Mouse (Mus musculus): ENCODE measurements around the gene Anks6. TPM values are rescaled to one million over a fixed set of nuclear protein-coding genes. Genes with fewer than 3 reads are reported as not detected.

Anks6 gene
- polyA plus RNA-seq, 1 experiment from 2014 or later = 7.2 TPM

- Histone ChIP-seq H3K4me3 (ENCODE audit: low read length) (no peak overlapping the region), H3K27ac (ENCODE audit: low read depth, low read length) (no peak overlapping the region), H3K4me2 (replicated peaks; ENCODE audit: low read depth, low read length) (no peak overlapping the region), H3K9me3 (ENCODE audit: control insufficient read depth, low read length) (no peaks in the 10 kb centered on the region), H3K36me3 (ENCODE audit: control insufficient read depth, insufficient read depth, low read length) (peaks cover 17% of the 10 kb centered on the region), H3K4me1 (ENCODE audit: control insufficient read depth, insufficient read depth, low read length) (peaks cover 16% of the 10 kb centered on the region; the same call in 1 of the 2 replicates), H3K27me3 (ENCODE audit: control insufficient read depth, insufficient read depth, low read length) (no peaks in the 10 kb centered on the region), H3K9ac (ENCODE audit: low read depth, low read length) (no peak overlapping the region)
- WGBS = 31% methylated on average over 13 of the region's 13 CpGs
- ATAC-seq (ENCODE audit: low FRiP score, low TSS enrichment) = peak; percentile 50; the same call in 1 of the 2 replicates
These were observed 20.5 kb downstream of the Anks6 start for GRCm38 (mm10) chr4:47036486-47037320.

- Histone ChIP-seq H3K27me3 (ENCODE audit: control insufficient read depth, insufficient read depth, low read length) (no peaks in the 10 kb centered on the region), H3K27ac (ENCODE audit: low read depth, low read length) (no peak overlapping the region), H3K4me2 (replicated peaks; ENCODE audit: low read depth, low read length) (no peak overlapping the region), H3K9me3 (ENCODE audit: control insufficient read depth, low read length) (no peaks in the 10 kb centered on the region), H3K4me1 (ENCODE audit: control insufficient read depth, insufficient read depth, low read length) (peaks cover 16% of the 10 kb centered on the region; the same call in 1 of the 2 replicates), H3K4me3 (ENCODE audit: low read length) (no peak overlapping the region), H3K36me3 (ENCODE audit: control insufficient read depth, insufficient read depth, low read length) (peaks cover 17% of the 10 kb centered on the region), H3K9ac (ENCODE audit: low read depth, low read length) (no peak overlapping the region)
- 69% methylated on average over 14 of the region's 14 CpGs for WGBS
- ATAC-seq (ENCODE audit: low FRiP score, low TSS enrichment) = peak; percentile 46
These were observed 21.7 kb downstream of the Anks6 start for GRCm38 (mm10) chr4:47035536-47035935.

GRCm38 (mm10) chr4:47032171-47032570 is 25.1 kb downstream of the Anks6 start:
- Histone ChIP-seq H3K27ac (ENCODE audit: low read depth, low read length) (no peak overlapping the region), H3K36me3 (ENCODE audit: control insufficient read depth, insufficient read depth, low read length) (peaks cover 2% of the 10 kb centered on the region; the same call in 1 of the 2 replicates), H3K9me3 (ENCODE audit: control insufficient read depth, low read length) (no peaks in the 10 kb centered on the region), H3K4me3 (ENCODE audit: low read length) (no peak overlapping the region), H3K4me2 (replicated peaks; ENCODE audit: low read depth, low read length) (no peak overlapping the region), H3K9ac (ENCODE audit: low read depth, low read length) (no peak overlapping the region), H3K4me1 (ENCODE audit: control insufficient read depth, insufficient read depth, low read length) (peaks cover 16% of the 10 kb centered on the region; the same call in 1 of the 2 replicates), H3K27me3 (ENCODE audit: control insufficient read depth, insufficient read depth, low read length) (no peaks in the 10 kb centered on the region)
- 91% methylated on average over 8 of the region's 8 CpGs for WGBS
- ATAC-seq (ENCODE audit: low FRiP score, low TSS enrichment) = no peak

GRCm38 (mm10) chr4:47028791-47029190 is 28.4 kb downstream of the Anks6 start:
- no peak overlapping the region for H3K9ac ChIP-seq (ENCODE audit: low read depth, low read length)
- no peak overlapping the region for H3K27ac ChIP-seq (ENCODE audit: low read depth, low read length)
- no peaks in the 10 kb centered on the region for H3K27me3 ChIP-seq (ENCODE audit: control insufficient read depth, insufficient read depth, low read length)
- WGBS = 83% methylated on average over 5 of the region's 5 CpGs
- H3K4me2 ChIP-seq (replicated peaks; ENCODE audit: low read depth, low read length) = no peak overlapping the region
- no peaks in the 10 kb centered on the region for H3K4me1 ChIP-seq (ENCODE audit: control insufficient read depth, insufficient read depth, low read length)
- H3K9me3 ChIP-seq (ENCODE audit: control insufficient read depth, low read length) = no peaks in the 10 kb centered on the region
- no peak overlapping the region for H3K4me3 ChIP-seq (ENCODE audit: low read length)
- ATAC-seq (ENCODE audit: low FRiP score, low TSS enrichment) = no peak
- H3K36me3 ChIP-seq (ENCODE audit: control insufficient read depth, insufficient read depth, low read length) = peaks cover 5% of the 10 kb centered on the region; the same call in 1 of the 2 replicates

- no peaks in the 10 kb centered on the region for H3K27me3 ChIP-seq (ENCODE audit: control insufficient read depth, insufficient read depth, low read length)
- no peak for ATAC-seq (ENCODE audit: low FRiP score, low TSS enrichment)
- 78% methylated on average over 6 of the region's 6 CpGs for WGBS
These were observed 33.3 kb downstream of the Anks6 start for GRCm38 (mm10) chr4:47023949-47024348.

GRCm38 (mm10) chr4:47022804-47023603 is 34.2 kb downstream of the Anks6 start:
- no peak overlapping the region for H3K4me2 ChIP-seq (replicated peaks; ENCODE audit: low read depth, low read length)
- H3K36me3 ChIP-seq (ENCODE audit: control insufficient read depth, insufficient read depth, low read length) = peaks cover 5% of the 10 kb centered on the region; the same call in 1 of the 2 replicates
- H3K27me3 ChIP-seq (ENCODE audit: control insufficient read depth, insufficient read depth, low read length) = no peaks in the 10 kb centered on the region
- H3K4me1 ChIP-seq (ENCODE audit: control insufficient read depth, insufficient read depth, low read length) = no peaks in the 10 kb centered on the region
- H3K4me3 ChIP-seq (ENCODE audit: low read length) = no peak overlapping the region
- no peak overlapping the region for H3K27ac ChIP-seq (ENCODE audit: low read depth, low read length)
- no peaks in the 10 kb centered on the region for H3K9me3 ChIP-seq (ENCODE audit: control insufficient read depth, low read length)
- WGBS = 56% methylated on average over 10 of the region's 10 CpGs
- peak; percentile 79 for ATAC-seq (ENCODE audit: low FRiP score, low TSS enrichment)
- no peak overlapping the region; the same call in 1 of the 2 replicates for H3K9ac ChIP-seq (ENCODE audit: low read depth, low read length)

More at GRCm38 (mm10) chr4:47023949-47024348, 33.3 kb downstream of the Anks6 start:
- Histone ChIP-seq H3K4me3 (ENCODE audit: low read length) (no peak overlapping the region), H3K4me1 (ENCODE audit: control insufficient read depth, insufficient read depth, low read length) (no peaks in the 10 kb centered on the region), H3K4me2 (replicated peaks; ENCODE audit: low read depth, low read length) (no peak overlapping the region), H3K27ac (ENCODE audit: low read depth, low read length) (no peak overlapping the region), H3K36me3 (ENCODE audit: control insufficient read depth, insufficient read depth, low read length) (peaks cover 5% of the 10 kb centered on the region; the same call in 1 of the 2 replicates), H3K9ac (ENCODE audit: low read depth, low read length) (no peak overlapping the region), H3K9me3 (ENCODE audit: control insufficient read depth, low read length) (no peaks in the 10 kb centered on the region)

GRCm38 (mm10) chr4:47020563-47020962 is 36.7 kb downstream of the Anks6 start:
- Histone ChIP-seq H3K4me2 (replicated peaks; ENCODE audit: low read depth, low read length) (no peak overlapping the region), H3K9me3 (ENCODE audit: control insufficient read depth, low read length) (no peaks in the 10 kb centered on the region), H3K4me1 (ENCODE audit: control insufficient read depth, insufficient read depth, low read length) (no peaks in the 10 kb centered on the region), H3K27me3 (ENCODE audit: control insufficient read depth, insufficient read depth, low read length) (no peaks in the 10 kb centered on the region), H3K36me3 (ENCODE audit: control insufficient read depth, insufficient read depth, low read length) (peaks cover 11% of the 10 kb centered on the region; the same call in 1 of the 2 replicates), H3K27ac (ENCODE audit: low read depth, low read length) (no peak overlapping the region), H3K4me3 (ENCODE audit: low read length) (no peak overlapping the region), H3K9ac (ENCODE audit: low read depth, low read length) (no peak overlapping the region)
- ATAC-seq (ENCODE audit: low FRiP score, low TSS enrichment) = no peak
- 22% methylated on average over 5 of the region's 5 CpGs for WGBS

- no peak for ATAC-seq (ENCODE audit: low FRiP score, low TSS enrichment)
- no peaks in the 10 kb centered on the region for H3K9me3 ChIP-seq (ENCODE audit: control insufficient read depth, low read length)
- no peaks in the 10 kb centered on the region for H3K27me3 ChIP-seq (ENCODE audit: control insufficient read depth, insufficient read depth, low read length)
- no peak overlapping the region for H3K27ac ChIP-seq (ENCODE audit: low read depth, low read length)
- no peak overlapping the region for H3K4me2 ChIP-seq (replicated peaks; ENCODE audit: low read depth, low read length)
- H3K4me1 ChIP-seq (ENCODE audit: control insufficient read depth, insufficient read depth, low read length) = peaks cover 9% of the 10 kb centered on the region; the same call in 1 of the 2 replicates
- no peak overlapping the region for H3K9ac ChIP-seq (ENCODE audit: low read depth, low read length)
- H3K36me3 ChIP-seq (ENCODE audit: control insufficient read depth, insufficient read depth, low read length) = peaks cover 11% of the 10 kb centered on the region; the same call in 1 of the 2 replicates
- WGBS = 27% methylated on average over 3 of the region's 3 CpGs
- no peak overlapping the region for H3K4me3 ChIP-seq (ENCODE audit: low read length)
These were observed 42.1 kb downstream of the Anks6 start for GRCm38 (mm10) chr4:47015156-47015555.
